Mouse (Mus musculus) gastrocnemius, adult 2 months (tissue): ENCODE data around the gene Nxpe3. TPM values are rescaled to one million over a fixed set of nuclear protein-coding genes. Genes with fewer than 3 reads are reported as not detected.

ENCODE experiments used
- DNase-seq: peaks from one replicate; pipeline ENCODE4 v3.0.0; 2022
- H3K27ac ChIP-seq: fragments of 200-600 bp; 2 replicates; pipeline ENCODE4 v1.8.1; 2022; ENCODE audit warnings: mild to moderate bottlenecking
- H3K4me3 ChIP-seq: fragments of 200-600 bp; 2 replicates; pipeline ENCODE4 v1.8.1; 2022; ENCODE audit warnings: mild to moderate bottlenecking, moderate library complexity
- CTCF ChIP-seq: fragments of 200-600 bp; IDR thresholded peaks from 2 replicates; pipeline ENCODE4 v1.8.1; 2022; ENCODE audit warnings: antibody characterized with exemption, mild to moderate bottlenecking, moderate library complexity
- intact Hi-C: fragments of 180-260 bp; cut with DNase I; formaldehyde crosslinking; loops from one replicate; pipeline ENCODE4 v1.15.1; 2025
- total RNA-seq, 2 experiments: library from RNA; stranded (reverse); gene quantifications; 2 replicates each; pipeline ENCODE4 v1.2.3; 2021

Gene Nxpe3
- total RNA-seq, 2 experiments from 2014 or later = 0.39 to 0.56 TPM

DNA sequence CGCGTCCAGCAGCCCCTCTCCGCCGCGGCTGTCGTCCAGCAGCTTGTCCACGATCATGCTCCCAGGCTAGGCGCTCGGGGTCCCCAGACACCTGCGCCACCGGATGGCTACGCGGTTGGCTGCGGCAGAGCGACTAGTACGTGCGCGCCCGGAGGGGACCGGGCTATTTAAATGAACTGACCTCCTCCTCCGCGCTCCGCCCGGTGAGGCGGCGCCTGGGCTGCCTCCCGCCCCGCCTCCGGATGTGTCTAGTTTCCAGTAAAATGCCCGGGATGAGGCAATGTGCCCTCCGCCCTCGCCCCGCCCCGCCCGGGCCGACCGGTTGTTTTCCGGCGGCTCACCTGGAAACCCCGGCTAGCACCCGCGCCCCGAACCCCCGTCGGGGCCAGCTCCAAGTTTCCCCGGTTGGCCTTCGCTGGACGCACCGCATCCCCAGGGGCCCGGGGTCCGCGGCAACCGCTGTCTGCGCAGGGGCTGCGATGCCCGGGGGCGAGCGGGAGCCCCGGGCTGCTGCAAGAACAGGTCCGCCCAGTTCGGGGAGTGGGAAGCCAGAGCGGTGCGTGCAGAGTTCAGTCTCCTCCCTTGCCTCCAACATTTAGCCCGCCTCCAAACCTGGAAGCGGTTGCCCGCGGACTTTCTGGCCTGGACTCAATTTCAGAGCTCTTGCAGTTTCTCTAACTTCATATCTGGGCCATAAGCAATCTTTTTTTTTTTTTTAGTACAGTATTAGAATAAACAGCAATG lies 72.9 kb downstream of the Nxpe3 start:
- H3K4me3 ChIP-seq = peak overlapping the region; percentile 80
- TF ChIP-seq CTCF = 0 out of 2 replicates have a peak, but pooled peaks have one; percentile 13
- intact Hi-C loops = loop anchor here (2.0 kb wide), 1 partner anchor 17 kb away; the partner anchor contains the start of gene Nfkbiz
- DNase-seq = peak; percentile 96
- H3K27ac ChIP-seq = peak overlapping the region; percentile 97

DNA sequence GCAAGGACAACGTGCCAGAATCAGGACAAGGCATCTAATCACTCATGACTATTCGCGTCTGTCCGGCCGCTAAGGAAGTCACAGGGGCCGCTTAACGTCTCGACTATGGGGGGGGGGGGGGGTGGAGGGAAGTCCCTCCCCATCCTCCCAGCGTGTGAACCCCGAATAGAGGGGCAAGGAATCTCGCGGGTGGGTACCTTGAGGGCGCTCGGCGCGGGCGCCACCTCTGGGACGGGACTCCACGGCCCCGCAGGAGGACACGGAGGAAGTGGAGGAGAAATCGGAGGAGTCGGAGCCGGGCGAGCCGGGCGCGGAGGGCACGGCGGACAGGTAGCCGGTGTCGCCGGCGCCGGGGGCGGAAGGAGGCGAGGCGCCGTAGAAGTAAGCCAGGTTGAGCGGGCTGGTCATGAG lies 73.5 kb downstream of the Nxpe3 start:
- Histone ChIP-seq H3K4me3 (peak overlapping the region; percentile 80), H3K27ac (peak overlapping the region; percentile 97)
- DNase-seq = peak; percentile 55
- intact Hi-C loops = no loop called here
- no peak for TF ChIP-seq CTCF

DNA sequence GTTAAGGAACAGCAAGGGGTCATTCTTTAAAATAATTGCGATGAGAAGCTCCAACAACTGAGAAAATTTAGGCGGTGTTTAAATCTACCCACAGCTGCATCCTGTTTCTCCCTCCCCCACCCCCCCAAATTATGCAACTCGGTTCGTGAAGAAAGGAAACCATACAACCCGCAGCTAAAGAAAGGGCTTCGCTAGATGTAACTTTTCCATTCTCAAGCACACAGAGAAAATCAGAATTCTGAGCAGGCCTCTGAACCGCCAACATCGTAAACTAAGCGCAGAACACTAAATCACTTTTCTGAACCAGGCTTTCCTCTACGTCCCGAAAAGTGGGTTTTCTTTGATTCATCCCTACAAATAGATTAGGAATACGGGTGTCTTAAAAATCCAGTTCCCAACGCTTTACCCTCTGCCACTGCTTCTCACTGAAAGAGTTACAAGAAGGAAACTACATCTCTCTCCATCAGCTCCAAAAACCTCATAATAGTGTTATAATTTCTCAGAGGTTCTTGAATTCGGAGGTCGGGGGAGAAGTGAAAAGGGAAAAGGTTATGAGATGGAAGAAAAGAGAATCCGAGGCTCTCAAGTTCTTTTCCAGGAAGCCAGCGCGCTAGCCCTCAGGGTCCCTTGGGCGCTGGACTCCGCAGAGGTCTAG lies 74.0 kb downstream of the Nxpe3 start:
- no peak for DNase-seq
- intact Hi-C loops = no loop called here
- peak overlapping the region; percentile 80 for H3K4me3 ChIP-seq
- peak overlapping the region; percentile 97 for H3K27ac ChIP-seq
- TF ChIP-seq CTCF = no peak

- Histone ChIP-seq H3K4me3 (peak overlapping the region; percentile 80), H3K27ac (peak overlapping the region; percentile 97)
- TF ChIP-seq CTCF = no peak
- intact Hi-C loops = no loop called here
- DNase-seq = no peak
Measured at GRCm38 (mm10) chr16:55820161-55820915, 74.7 kb downstream of the Nxpe3 start.

- H3K4me3 ChIP-seq = peak overlapping the region; percentile 80
- H3K27ac ChIP-seq = peak overlapping the region; percentile 97
- TF ChIP-seq CTCF = no peak
- intact Hi-C loops = no loop called here
- peak; percentile 65 for DNase-seq
Measured at GRCm38 (mm10) chr16:55819186-55819861, 75.8 kb downstream of the Nxpe3 start.

DNA sequence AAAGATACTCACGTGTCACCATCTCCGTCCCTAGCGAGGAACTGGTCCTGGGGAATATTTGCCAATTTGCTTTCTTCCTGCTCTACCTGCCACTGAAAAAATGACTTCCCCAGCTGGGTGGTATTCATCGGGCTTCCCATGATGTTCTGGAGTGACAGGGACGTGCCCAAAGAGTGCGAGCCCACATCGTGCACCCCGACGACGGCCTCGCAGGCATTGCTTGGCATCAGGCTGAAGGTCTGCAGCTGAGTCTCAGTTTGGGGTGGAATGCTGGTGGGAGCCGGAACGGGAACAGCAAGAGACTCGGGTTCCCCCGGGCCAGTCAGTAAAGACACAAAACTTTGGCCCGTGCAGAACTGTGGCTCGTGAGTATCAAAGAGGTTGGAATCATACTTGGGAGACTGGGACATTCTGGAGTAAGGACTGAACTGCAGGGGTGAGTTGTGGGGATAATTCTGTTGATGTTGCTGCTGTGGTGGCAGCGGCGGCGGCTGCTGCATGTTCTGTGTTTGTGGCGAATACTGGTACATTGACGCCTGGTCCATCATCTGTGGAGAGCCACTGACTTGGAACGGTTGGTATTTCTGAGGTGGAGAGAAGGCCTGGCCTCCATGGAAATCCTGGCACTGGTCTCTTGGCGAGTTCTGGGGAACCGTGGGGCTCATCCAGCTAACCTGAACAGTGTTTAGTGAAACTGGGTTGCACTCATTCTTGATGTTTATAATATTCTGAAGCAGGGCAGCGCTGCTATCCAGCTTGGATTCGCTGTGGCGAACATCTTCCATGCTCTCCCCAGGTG lies 77.2 kb downstream of the Nxpe3 start:
- no peak for DNase-seq
- intact Hi-C loops = no loop called here
- no peak for TF ChIP-seq CTCF
- H3K27ac ChIP-seq = no peak overlapping the region
- no peak overlapping the region for H3K4me3 ChIP-seq

GRCm38 (mm10) chr16:55816202-55816941 lies 78.7 kb downstream of the Nxpe3 start:
- Histone ChIP-seq H3K27ac (no peak overlapping the region), H3K4me3 (no peak overlapping the region)
- intact Hi-C loops = no loop called here
- no peak for TF ChIP-seq CTCF
- no peak for DNase-seq

DNA sequence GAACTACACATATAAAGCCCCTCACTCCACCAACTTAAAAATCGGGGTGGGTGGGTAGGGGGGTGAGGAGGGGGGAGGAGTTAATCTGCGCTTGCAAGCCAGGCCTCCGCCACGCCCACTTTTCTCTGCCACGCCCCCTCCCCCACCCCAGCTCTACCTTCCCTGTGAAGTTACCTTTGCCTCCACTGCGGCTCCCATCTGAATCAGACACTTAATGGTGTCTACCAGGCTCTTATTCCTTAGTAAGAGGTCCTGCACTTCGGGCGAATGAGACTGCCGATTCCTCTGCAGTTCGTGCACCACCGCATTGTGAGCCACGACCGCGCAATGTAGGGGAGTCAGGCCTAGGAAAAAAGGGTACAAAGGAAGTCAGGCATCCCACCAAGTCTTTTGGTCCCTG lies 79.6 kb downstream of the Nxpe3 start:
- TF ChIP-seq CTCF = no peak
- Histone ChIP-seq H3K4me3 (no peak overlapping the region), H3K27ac (no peak overlapping the region)
- intact Hi-C loops = no loop called here
- DNase-seq = no peak

GRCm38 (mm10) chr16:55814686-55815085 lies 80.4 kb downstream of the Nxpe3 start:
- Histone ChIP-seq H3K27ac (peak overlapping the region; percentile 28; the same call in 1 of the 2 replicates), H3K4me3 (no peak overlapping the region)
- TF ChIP-seq CTCF = no peak
- intact Hi-C loops = no loop called here
- DNase-seq = no peak

- peak; percentile 44 for DNase-seq
- TF ChIP-seq CTCF = no peak
- intact Hi-C loops = no loop called here
- Histone ChIP-seq H3K4me3 (no peak overlapping the region), H3K27ac (peak overlapping the region; percentile 28; the same call in 1 of the 2 replicates)
Measured at GRCm38 (mm10) chr16:55813916-55814315, 81.2 kb downstream of the Nxpe3 start.

- Histone ChIP-seq H3K4me3 (no peak overlapping the region), H3K27ac (no peak overlapping the region)
- no peak for DNase-seq
- intact Hi-C loops = no loop called here
- no peak for TF ChIP-seq CTCF
Measured at GRCm38 (mm10) chr16:55811792-55812191, 83.3 kb downstream of the Nxpe3 start.
